Mouse (Mus musculus) ES-Bruce4 (cell line): Measurements from ENCODE around the gene Pofut2. TPM values are rescaled to one million over a fixed set of nuclear protein-coding genes. Genes with fewer than 3 reads are reported as not detected.

Source experiments
- H3K27ac ChIP-seq: 2 replicates; pipeline ENCODE4 v1.5.1; 2012; ENCODE audit warnings: low read length, inconsistent platforms; ENCODE audit not compliant: insufficient read depth
- H3K27me3 ChIP-seq: 2 replicates; pipeline ENCODE4 v1.6.1; 2012; ENCODE audit warnings: mild to moderate bottlenecking, low read length, inconsistent platforms; ENCODE audit not compliant: control insufficient read depth, poor library complexity, insufficient read depth, severe bottlenecking
- H3K36me3 ChIP-seq: 2 replicates; pipeline ENCODE4 v1.6.1; 2012; ENCODE audit warnings: inconsistent platforms, mild to moderate bottlenecking, low read length, moderate library complexity; ENCODE audit not compliant: control insufficient read depth, poor library complexity, insufficient read depth, severe bottlenecking
- H3K4me1 ChIP-seq: one replicate; pipeline ENCODE4 v1.8.1; 2011; ENCODE audit warnings: low read length; ENCODE audit not compliant: control insufficient read depth, insufficient read depth
- H3K4me3 ChIP-seq: 2 replicates; pipeline ENCODE4 v1.5.1; 2011; ENCODE audit warnings: low read depth, mild to moderate bottlenecking, low read length
- H3K9ac ChIP-seq: 2 replicates; pipeline ENCODE4 v1.6.1; 2012; ENCODE audit warnings: low read depth, mild to moderate bottlenecking, inconsistent platforms; ENCODE audit not compliant: poor library complexity, severe bottlenecking
- H3K9me3 ChIP-seq: replicated peaks from 2 replicates; pipeline ENCODE4 v1.6.1; 2012; ENCODE audit warnings: mild to moderate bottlenecking, low read length, inconsistent platforms; ENCODE audit not compliant: control insufficient read depth, poor library complexity, insufficient read depth, severe bottlenecking
- CTCF ChIP-seq: IDR thresholded peaks from one replicate; pipeline ENCODE4 v1.8.1; 2011; ENCODE audit warnings: low read depth, low read length
- EP300 ChIP-seq: IDR thresholded peaks from 2 replicates; pipeline ENCODE4 v1.6.1; 2011; ENCODE audit warnings: low read depth, low read length; ENCODE audit not compliant: insufficient read depth
- POLR2A ChIP-seq: IDR thresholded peaks from one replicate; pipeline ENCODE4 v1.8.1; 2011; ENCODE audit warnings: low read length; ENCODE audit not compliant: insufficient read depth
- polyA plus RNA-seq: library from polyadenylated mRNA; stranded (reverse); fragments of >200 nt; gene quantifications from 2 replicates; pipeline ENCODE4 v1.2.4, GENCODE M21; 2011; ENCODE audit warnings: low read depth; ENCODE audit not compliant: missing spikeins, insufficient read depth, insufficient read length

The Pofut2 gene
- polyA plus RNA-seq, 1 experiment = 30.5 TPM

DNA sequence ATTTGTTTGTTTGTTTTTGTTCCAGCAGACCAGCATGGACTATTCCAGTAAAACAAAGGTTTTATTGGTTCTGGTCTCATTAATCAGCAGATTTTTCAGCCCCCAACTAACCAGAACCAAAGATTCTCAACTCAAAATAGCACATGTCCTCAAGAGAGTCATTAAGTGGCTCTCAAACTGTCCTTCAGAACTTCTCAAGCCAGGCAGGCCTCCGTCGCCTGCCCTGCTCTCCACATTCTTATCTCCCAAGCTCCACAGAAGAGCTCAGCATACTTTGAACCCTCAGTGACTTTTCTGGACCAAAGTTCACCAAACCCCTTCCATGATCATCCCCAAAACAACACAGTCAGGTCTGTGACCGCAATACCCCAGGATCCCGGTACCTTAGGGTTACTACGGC, 45.5 kb upstream of the Pofut2 start:
- Histone ChIP-seq H3K9ac (no peak overlapping the region), H3K4me3 (no peak overlapping the region), H3K4me1 (no peaks in the 10 kb centered on the region), H3K27me3 (no peaks in the 10 kb centered on the region), H3K36me3 (no peaks in the 10 kb centered on the region), H3K27ac (no peak overlapping the region), H3K9me3 (no peaks in the 10 kb centered on the region)
- TF ChIP-seq EP300 (no peak), POLR2A (no peak), CTCF (no peak)

DNA sequence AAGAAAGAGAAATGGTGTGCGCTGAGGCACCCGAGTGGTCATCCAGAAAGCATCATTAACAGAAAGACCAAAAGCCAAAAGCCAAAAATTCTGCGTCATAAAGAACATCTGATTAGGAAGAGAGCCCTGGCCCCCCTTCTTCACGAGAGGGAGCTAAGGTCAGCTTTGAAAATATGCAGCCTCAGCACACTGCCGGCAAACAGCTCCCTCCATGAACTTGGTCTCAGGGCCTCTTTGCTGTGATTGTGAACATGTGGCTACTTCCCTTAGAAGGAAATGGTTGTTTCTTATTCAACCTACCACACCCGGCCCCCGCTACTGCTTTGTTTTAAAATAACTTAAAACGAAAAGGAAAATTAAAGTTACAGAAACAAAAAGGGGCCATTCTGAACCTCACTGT, 44.4 kb upstream of the Pofut2 start:
- Histone ChIP-seq H3K36me3 (no peaks in the 10 kb centered on the region), H3K27ac (no peak overlapping the region)

DNA sequence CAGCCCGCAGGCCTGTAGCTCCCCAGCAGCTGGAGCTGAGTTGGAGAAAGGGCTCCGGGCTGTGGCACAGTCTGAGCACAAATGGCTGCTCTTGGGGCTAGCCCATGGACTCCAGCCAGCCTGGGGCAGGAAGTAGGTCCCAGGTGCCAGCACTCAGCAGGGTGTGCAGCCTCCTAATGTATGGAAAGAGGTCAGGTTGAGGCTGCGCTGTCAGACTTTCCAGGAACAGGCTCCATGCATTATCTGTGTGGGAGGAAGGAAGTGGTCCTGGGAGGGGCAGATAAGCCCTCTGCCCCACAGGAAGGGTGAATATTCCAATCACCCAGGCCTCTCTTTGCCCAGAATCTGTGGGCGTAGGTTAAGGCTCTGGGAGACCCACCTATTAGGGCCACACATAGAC, 43.4 kb upstream of the Pofut2 start:
- H3K27ac ChIP-seq = no peak overlapping the region
- H3K4me3 ChIP-seq = no peak overlapping the region
- no peaks in the 10 kb centered on the region for H3K27me3 ChIP-seq
- no peak overlapping the region for H3K9ac ChIP-seq
- H3K36me3 ChIP-seq = no peaks in the 10 kb centered on the region
- no peak for TF ChIP-seq POLR2A
- 0 out of 2 replicates have a peak, but pooled peaks have one; percentile 36 for TF ChIP-seq EP300
- H3K9me3 ChIP-seq = no peaks in the 10 kb centered on the region
- H3K4me1 ChIP-seq = no peaks in the 10 kb centered on the region

More for the DNA sequence above, 44.4 kb upstream of the Pofut2 start:
- Histone ChIP-seq H3K9ac (no peak overlapping the region), H3K4me1 (no peaks in the 10 kb centered on the region), H3K4me3 (no peak overlapping the region), H3K27me3 (no peaks in the 10 kb centered on the region), H3K9me3 (no peaks in the 10 kb centered on the region)
- TF ChIP-seq CTCF = no peak
- no peak for TF ChIP-seq POLR2A
- TF ChIP-seq EP300 = no peak

- Histone ChIP-seq H3K36me3 (no peaks in the 10 kb centered on the region), H3K4me1 (no peaks in the 10 kb centered on the region), H3K27ac (no peak overlapping the region), H3K27me3 (no peaks in the 10 kb centered on the region), H3K4me3 (no peak overlapping the region), H3K9ac (no peak overlapping the region), H3K9me3 (no peaks in the 10 kb centered on the region)
- TF ChIP-seq CTCF = no peak
- TF ChIP-seq POLR2A = no peak
- no peak for TF ChIP-seq EP300
Measured at GRCm38 (mm10) chr10:77216313-77216712, 42.7 kb upstream of the Pofut2 start.

- Histone ChIP-seq H3K27me3 (no peaks in the 10 kb centered on the region), H3K36me3 (no peaks in the 10 kb centered on the region), H3K9me3 (no peaks in the 10 kb centered on the region), H3K4me3 (no peak overlapping the region), H3K4me1 (no peaks in the 10 kb centered on the region), H3K27ac (no peak overlapping the region), H3K9ac (no peak overlapping the region)
- TF ChIP-seq POLR2A (no peak), EP300 (no peak)
Measured at GRCm38 (mm10) chr10:77217155-77217731, 41.8 kb upstream of the Pofut2 start.

DNA sequence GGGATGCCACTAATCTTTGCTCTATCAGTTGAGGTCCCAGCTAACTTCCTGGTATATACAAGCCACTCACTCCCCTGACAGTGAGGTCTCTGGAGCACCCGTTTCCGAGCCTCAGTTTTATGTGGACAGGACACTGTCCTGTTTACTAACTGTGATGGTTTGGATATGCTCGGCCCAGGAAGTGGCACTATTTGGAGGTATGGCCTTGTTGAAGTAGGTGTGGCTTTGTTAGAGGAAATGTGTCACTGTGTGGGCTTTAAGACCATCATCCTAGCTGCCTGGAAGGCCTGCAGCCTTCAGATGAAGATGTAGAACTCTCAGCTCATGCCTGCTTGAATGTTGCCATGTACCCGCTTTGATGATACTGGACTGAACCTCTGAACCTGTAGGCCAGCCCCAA, 41.0 kb upstream of the Pofut2 start:
- no peaks in the 10 kb centered on the region for H3K4me1 ChIP-seq
- H3K9me3 ChIP-seq = no peaks in the 10 kb centered on the region
- H3K9ac ChIP-seq = no peak overlapping the region
- no peaks in the 10 kb centered on the region for H3K27me3 ChIP-seq
- no peak overlapping the region for H3K27ac ChIP-seq
- no peak overlapping the region for H3K4me3 ChIP-seq
- no peaks in the 10 kb centered on the region for H3K36me3 ChIP-seq
- TF ChIP-seq POLR2A = no peak
- no peak for TF ChIP-seq CTCF
